Mouse (Mus musculus) bone marrow, adult 2 months (tissue): ENCODE measurements around the gene Megf6. TPM values are rescaled to one million over a fixed set of nuclear protein-coding genes. Genes with fewer than 3 reads are reported as not detected.
A peak's percentile ranks its signal among the peaks of the same experiment; 100 is the strongest.

Experiments used
- H3K27ac ChIP-seq: fragments of 200-500 bp; 2 replicates; pipeline ENCODE4 v1.5.1; 2012; ENCODE audit warnings: low read depth, mild to moderate bottlenecking, control low read depth, inconsistent platforms, low read length; ENCODE audit not compliant: control insufficient read depth, poor library complexity, insufficient read depth
- H3K4me1 ChIP-seq: fragments of 200-500 bp; 2 replicates; pipeline ENCODE4 v1.6.1; 2011; ENCODE audit warnings: low read length; ENCODE audit not compliant: control insufficient read depth, insufficient read depth
- H3K4me3 ChIP-seq: fragments of 200-500 bp; replicated peaks from 2 replicates; pipeline ENCODE3; 2011; ENCODE audit warnings: mild to moderate bottlenecking, low read depth, low read length, control low read depth; ENCODE audit not compliant: control insufficient read depth
- CTCF ChIP-seq: fragments of 200-500 bp; IDR thresholded peaks from 2 replicates; pipeline ENCODE4 v1.5.1; 2011; ENCODE audit warnings: low read length, control low read depth; ENCODE audit not compliant: control insufficient read depth, insufficient read depth
- POLR2A ChIP-seq: fragments of 200-500 bp; IDR thresholded peaks from 2 replicates; pipeline ENCODE4 v1.6.1; 2011; ENCODE audit warnings: low read depth, mild to moderate bottlenecking, control low read depth, low read length, borderline replicate concordance; ENCODE audit not compliant: control insufficient read depth
- WGBS: fragments of 180-500 bp; shearing (Covaris S2); methylation state at CpG from one replicate; pipeline ENCODE4 v1.1.7; 2018; 5-methylcytosine and 5-hydroxymethylcytosine counted together
- polyA plus RNA-seq: library from polyadenylated mRNA; stranded (reverse); fragments of >200 nt; gene quantifications from 2 replicates; pipeline ENCODE4 v1.2.4, GENCODE M21; 2011; ENCODE audit warnings: low replicate concordance; ENCODE audit not compliant: missing spikeins, insufficient read depth, insufficient read length

Megf6 gene
- polyA plus RNA-seq, 1 experiment, result 0.22 TPM

DNA sequence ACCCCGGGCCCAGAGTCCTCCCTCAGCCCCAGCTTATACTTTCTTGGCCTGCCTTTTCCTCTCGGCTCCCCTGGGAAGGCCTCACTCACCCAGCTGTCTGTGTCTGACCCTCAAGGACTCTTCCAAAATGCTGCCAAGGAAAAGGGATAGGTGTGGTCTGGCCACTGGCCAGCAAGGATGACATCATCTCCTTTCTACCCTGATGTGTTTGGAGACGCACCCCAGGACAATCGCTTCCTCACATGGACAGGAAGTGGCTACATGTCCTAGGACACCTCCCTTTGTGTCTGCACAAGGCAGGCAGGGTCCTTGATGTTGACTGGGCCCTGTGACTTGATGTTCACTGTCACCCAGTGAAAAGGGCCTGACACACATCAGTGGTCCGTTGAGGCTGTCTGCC is 34.9 kb downstream of the Megf6 start:
- Histone ChIP-seq H3K4me3 (no peak overlapping the region), H3K27ac (no peak overlapping the region), H3K4me1 (no peaks in the 10 kb centered on the region)
- no peak for TF ChIP-seq POLR2A
- 48% methylated on average over 5 of the region's 5 CpGs for WGBS

DNA sequence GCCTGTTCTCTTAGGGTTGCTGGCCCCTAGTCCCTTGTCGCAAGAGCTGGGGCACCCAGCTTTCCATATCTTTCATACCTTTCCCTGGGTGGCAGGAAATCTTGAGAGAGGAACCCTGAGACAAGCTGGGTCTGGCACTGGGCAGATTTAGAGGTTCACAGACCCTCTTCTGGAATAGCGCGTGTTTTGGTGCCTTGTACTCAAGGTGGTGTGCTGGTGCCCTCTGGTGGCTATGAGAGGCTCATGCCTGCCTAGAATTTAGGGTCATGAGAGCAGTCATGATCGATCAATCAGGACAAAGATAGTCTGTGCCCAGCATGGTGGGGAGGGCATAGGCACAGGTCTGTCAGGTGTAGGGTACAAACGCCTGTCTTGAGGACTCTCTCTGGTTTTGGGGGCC is 36.7 kb downstream of the Megf6 start:
- H3K4me1 ChIP-seq, result no peaks in the 10 kb centered on the region
- H3K4me3 ChIP-seq, result no peak overlapping the region
- no peak overlapping the region for H3K27ac ChIP-seq
- TF ChIP-seq POLR2A (no peak), CTCF (peak; percentile 93)
- WGBS, result 13% methylated on average over 5 of the region's 5 CpGs

DNA sequence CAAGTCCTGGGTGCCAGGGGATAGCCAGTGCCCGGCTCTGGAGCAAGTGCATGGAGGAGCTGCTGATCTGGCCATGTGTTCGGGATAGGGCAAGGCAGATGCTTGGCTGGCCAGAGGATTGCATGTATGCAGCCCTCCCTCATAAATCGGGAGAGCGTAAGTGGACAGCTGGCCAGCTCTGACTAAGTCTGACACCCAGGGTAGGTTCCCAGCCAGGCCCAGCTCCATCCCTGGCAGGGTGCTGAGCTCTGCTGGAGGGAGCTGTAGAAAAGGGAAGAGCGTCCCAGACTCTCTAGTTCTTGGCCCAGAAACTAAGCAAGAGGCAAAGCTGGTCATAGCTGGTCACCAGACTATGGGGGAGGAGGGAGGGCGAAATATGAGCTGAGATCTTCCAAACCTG is 38.5 kb downstream of the Megf6 start:
- 68% methylated on average over 6 of the region's 6 CpGs for WGBS
- TF ChIP-seq CTCF, result no peak
- no peaks in the 10 kb centered on the region for H3K4me1 ChIP-seq
- no peak overlapping the region for H3K4me3 ChIP-seq
- H3K27ac ChIP-seq, result no peak overlapping the region

DNA sequence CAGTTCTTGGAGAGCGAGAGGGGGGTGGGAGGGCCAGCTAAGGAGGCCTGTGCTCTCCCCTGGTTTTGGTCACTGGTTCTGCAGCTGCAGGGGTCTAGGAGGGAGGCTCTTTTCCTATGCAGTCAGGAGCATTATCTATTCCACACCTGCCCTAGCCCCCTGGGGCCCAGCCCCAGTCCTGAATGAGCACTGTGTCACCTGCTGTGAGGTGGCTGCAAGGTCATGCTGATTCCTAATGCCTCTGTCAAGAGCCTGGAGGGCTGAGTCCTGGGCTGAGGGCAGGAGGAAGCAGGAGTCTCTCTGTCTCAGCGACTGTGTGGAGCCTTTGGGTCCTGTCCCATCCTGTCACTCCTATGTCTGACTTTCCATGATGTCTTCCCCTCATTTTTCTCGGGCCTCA is 39.3 kb downstream of the Megf6 start:
- no peak overlapping the region for H3K4me3 ChIP-seq
- no peak for TF ChIP-seq POLR2A
- no peak for TF ChIP-seq CTCF
- no peak overlapping the region for H3K27ac ChIP-seq
- H3K4me1 ChIP-seq, result no peaks in the 10 kb centered on the region
- WGBS, result 32% methylated on average over 3 of the region's 3 CpGs

DNA sequence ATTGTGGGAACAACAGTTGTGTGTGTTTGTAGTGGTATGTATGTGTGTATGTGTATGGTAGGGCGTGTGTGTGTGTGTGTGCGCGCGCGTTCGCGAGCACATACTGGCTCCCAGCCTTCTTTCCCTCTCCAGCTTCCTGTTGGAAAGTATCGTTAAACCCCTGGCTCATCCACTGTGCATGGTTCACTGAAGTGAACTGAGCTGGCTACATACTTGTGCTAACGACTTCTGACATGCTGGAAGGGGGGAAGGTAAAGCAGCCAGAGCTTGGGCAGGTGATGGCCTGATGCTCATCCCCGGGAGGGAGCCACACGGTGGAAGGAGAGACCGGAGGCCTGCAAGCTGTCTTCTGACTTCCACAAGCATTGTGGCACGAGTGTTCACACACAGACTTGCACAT is 40.9 kb downstream of the Megf6 start:
- Histone ChIP-seq H3K4me1 (no peaks in the 10 kb centered on the region), H3K27ac (no peak overlapping the region), H3K4me3 (no peak overlapping the region)
- 85% methylated on average over 13 of the region's 13 CpGs for WGBS
- TF ChIP-seq POLR2A, result no peak
- TF ChIP-seq CTCF, result no peak

DNA sequence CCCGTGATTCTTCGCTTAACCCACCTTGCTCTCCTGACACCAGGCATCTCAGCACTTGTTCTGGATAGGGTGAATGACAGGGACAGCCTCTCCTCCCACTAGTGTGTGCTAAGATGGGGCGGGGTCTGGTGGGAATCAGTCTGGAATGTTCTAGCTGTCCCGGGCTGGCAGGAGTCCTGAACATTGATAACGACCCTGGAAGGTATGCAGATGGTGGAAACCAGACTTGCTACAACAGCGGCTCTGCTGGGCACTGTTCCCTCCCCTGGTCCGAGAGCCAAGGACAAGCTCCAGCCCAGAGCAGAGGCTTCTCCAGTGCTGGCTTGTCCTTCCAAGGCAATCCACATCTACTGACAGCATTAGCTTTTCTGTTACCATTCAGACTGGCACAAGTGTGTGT is 43.1 kb downstream of the Megf6 start:
- no peaks in the 10 kb centered on the region for H3K4me1 ChIP-seq
- no peak overlapping the region for H3K4me3 ChIP-seq
- no peak for TF ChIP-seq POLR2A
- no peak for TF ChIP-seq CTCF
- WGBS, result 81% methylated on average over 7 of the region's 7 CpGs
- H3K27ac ChIP-seq, result no peak overlapping the region

DNA sequence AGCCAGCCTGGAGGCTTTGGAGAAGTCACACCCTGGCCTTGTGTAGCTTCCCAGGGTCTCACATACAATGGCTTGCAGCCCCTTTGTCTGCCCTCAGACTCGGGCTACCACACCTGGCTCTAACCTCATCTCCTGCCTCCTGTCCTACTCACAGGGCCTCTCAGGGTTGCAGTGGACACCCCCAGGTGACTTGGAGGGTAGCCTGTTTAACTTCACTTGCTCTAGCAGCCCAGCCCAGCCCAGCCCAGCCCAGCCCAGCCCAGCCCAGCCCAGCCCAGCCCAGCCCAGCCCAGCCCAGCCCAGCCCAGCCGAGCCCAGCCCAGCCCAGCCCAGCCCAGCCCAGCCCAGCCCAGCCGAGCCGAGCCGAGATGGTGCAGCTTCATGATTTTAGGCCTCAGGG is 43.5 kb downstream of the Megf6 start:
- no peaks in the 10 kb centered on the region for H3K4me1 ChIP-seq
- H3K4me3 ChIP-seq, result no peak overlapping the region
- no peak overlapping the region for H3K27ac ChIP-seq
- no peak for TF ChIP-seq POLR2A
- TF ChIP-seq CTCF, result no peak
- WGBS, result 13% methylated on average over 5 of the region's 5 CpGs

DNA sequence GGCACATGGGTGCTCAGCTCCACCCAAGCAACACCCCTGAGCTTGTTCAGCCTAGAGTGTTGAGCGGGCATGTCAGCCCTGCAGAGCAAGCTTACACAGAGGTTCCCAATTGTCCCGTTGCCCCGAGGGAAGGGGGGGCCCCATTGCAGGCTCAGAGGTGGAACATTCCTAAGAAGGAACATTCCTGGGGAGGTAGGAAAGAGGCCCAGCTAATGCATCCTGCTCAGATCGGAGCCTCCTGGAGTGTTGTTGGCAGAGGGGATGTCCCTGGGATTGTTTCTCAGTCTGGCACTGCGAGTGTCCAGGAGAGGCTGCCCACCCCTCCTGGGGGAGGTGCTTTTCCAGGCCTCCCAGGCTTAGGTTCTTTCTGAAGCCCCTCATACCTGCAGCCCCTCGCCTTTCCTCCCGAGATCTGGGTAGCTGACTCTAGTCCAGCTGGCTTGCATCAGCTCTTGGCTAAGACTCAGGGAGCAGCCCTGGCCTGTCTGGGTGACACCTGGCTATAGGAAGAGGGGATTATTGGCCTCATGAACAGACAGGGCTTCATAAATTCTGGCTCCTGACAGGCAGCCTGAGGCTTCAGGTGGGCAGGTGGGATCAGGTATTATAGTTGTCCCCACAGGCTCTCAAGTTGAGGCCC is 47.3 kb downstream of the Megf6 start:
- 74% methylated on average over 7 of the region's 7 CpGs for WGBS
- Histone ChIP-seq H3K27ac (no peak overlapping the region), H3K4me3 (no peak overlapping the region), H3K4me1 (no peaks in the 10 kb centered on the region)
- TF ChIP-seq POLR2A (no peak), CTCF (no peak)

DNA sequence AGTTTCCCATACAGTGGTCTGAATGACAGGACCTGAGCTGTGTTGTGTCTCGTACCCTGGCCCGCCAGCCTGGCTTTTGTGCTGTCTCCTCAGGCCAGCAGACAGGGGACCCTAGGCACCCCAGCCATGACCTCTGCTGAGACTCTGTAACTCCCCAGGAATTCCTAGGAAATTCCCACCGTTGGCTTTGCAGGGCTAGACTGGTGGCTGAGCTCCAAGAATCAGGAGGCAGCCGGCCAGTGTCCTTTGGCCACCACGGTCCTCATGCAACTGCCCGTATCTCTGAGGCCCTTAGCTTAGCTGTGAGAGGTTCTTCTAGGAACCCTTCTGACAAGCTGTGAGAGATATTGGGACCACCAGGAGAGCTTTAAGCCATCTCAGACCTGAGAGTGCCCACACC is 52.2 kb downstream of the Megf6 start:
- WGBS, result 78% methylated on average over 6 of the region's 6 CpGs
- TF ChIP-seq POLR2A (no peak), CTCF (no peak)
- no peak overlapping the region for H3K27ac ChIP-seq
- no peaks in the 10 kb centered on the region for H3K4me1 ChIP-seq
- no peak overlapping the region for H3K4me3 ChIP-seq
